Mouse (Mus musculus) intestine, postnatal 0 days (tissue): ENCODE results near the gene Wfdc5. TPM values are rescaled to one million over a fixed set of nuclear protein-coding genes. Genes with fewer than 3 reads are reported as not detected.

ENCODE experiments used
- ATAC-seq: fragments of 200-750 bp; cut with Nextera tagmentation; 2 replicates; pipeline ENCODE4 v1.8.0; 2017; ENCODE audit warnings: mild to moderate bottlenecking, moderate TSS enrichment, moderate library complexity
- H3K27ac ChIP-seq: fragments of 300-500 bp; sonication (generic); 2 replicates; pipeline ENCODE4 v1.5.1; 2014; ENCODE audit warnings: mild to moderate bottlenecking, low read depth, low read length, moderate library complexity
- H3K27me3 ChIP-seq: fragments of 300-500 bp; sonication (generic); replicated peaks from 2 replicates; pipeline ENCODE4 v1.6.1; 2014; ENCODE audit warnings: low read length, mixed read lengths; ENCODE audit not compliant: control insufficient read depth, insufficient read depth
- H3K36me3 ChIP-seq: fragments of 300-500 bp; sonication (generic); 2 replicates; pipeline ENCODE4 v1.6.1; 2014; ENCODE audit warnings: mild to moderate bottlenecking, moderate library complexity; ENCODE audit not compliant: control insufficient read depth, insufficient read depth
- H3K4me1 ChIP-seq: fragments of 300-500 bp; sonication (generic); replicated peaks from 2 replicates; pipeline ENCODE4 v1.6.1; 2014; ENCODE audit warnings: antibody characterized with exemption, low read length, mixed read lengths; ENCODE audit not compliant: control insufficient read depth, insufficient read depth
- H3K4me2 ChIP-seq: fragments of 300-500 bp; sonication (generic); replicated peaks from 2 replicates; pipeline ENCODE4 v1.6.1; 2014; ENCODE audit warnings: low read depth, mild to moderate bottlenecking, moderate library complexity
- H3K4me3 ChIP-seq: fragments of 300-500 bp; sonication (generic); 2 replicates; pipeline ENCODE4 v1.5.1; 2014; ENCODE audit warnings: low read depth, low read length
- H3K9ac ChIP-seq: fragments of 300-500 bp; sonication (generic); 2 replicates; pipeline ENCODE4 v1.6.1; 2014; ENCODE audit warnings: mild to moderate bottlenecking, low read depth, low read length
- H3K9me3 ChIP-seq: fragments of 300-500 bp; sonication (generic); 2 replicates; pipeline ENCODE4 v1.6.1; 2016; ENCODE audit warnings: mixed run types; ENCODE audit not compliant: control insufficient read depth
- CTCF ChIP-seq: sonication (generic); IDR thresholded peaks from 2 replicates; pipeline ENCODE4 v1.5.1; 2016; ENCODE audit warnings: low read depth, mild to moderate bottlenecking, control low read depth, antibody characterized with exemption, moderate library complexity
- WGBS: fragments of 180-500 bp; shearing (Covaris S2); extraction: QIAGEN DNeasy Blood & Tissue Kit; methylation state at CpG from one replicate; pipeline ENCODE4 v1.1.7; 2014; 5-methylcytosine and 5-hydroxymethylcytosine counted together
- polyA plus RNA-seq: library from polyadenylated mRNA; unstranded; fragments of >200 nt; fragmentation: Nextera tagmentation; extraction: Ambion mirVana; gene quantifications from 2 replicates; pipeline ENCODE4 v1.2.1, GENCODE M21; 2015

The Wfdc5 gene
- polyA plus RNA-seq, 1 experiment from 2014 or later = 0.44 TPM

GRCm38 (mm10) chr2:164192279-164192678, 9.7 kb upstream of the Wfdc5 start:
- no peak overlapping the region for H3K9ac ChIP-seq
- no peaks in the 10 kb centered on the region for H3K27me3 ChIP-seq
- no peak for ATAC-seq
- H3K27ac ChIP-seq = no peak overlapping the region
- no peak overlapping the region for H3K4me3 ChIP-seq
- H3K9me3 ChIP-seq = no peaks in the 10 kb centered on the region
- no peaks in the 10 kb centered on the region for H3K36me3 ChIP-seq
- TF ChIP-seq CTCF = no peak
- no peaks in the 10 kb centered on the region for H3K4me1 ChIP-seq
- H3K4me2 ChIP-seq = no peak overlapping the region

GRCm38 (mm10) chr2:164190576-164190975, 8.0 kb upstream of the Wfdc5 start, which contains the start of gene Wfdc12:
Gene Wfdc12 (minus strand): TSS chr2:164190608.
- no peak for TF ChIP-seq CTCF
- no peak within 1 kb of the TSS for H3K4me2 ChIP-seq
- 76% methylated on average over 6 of the region's 6 CpGs for WGBS

GRCm38 (mm10) chr2:164188722-164189121, 6.2 kb upstream of the Wfdc5 start:
- peak; percentile 33; the same call in 1 of the 2 replicates for ATAC-seq
- H3K4me2 ChIP-seq = no peak overlapping the region
- no peaks in the 10 kb centered on the region for H3K9me3 ChIP-seq
- TF ChIP-seq CTCF = peak; percentile 76
- H3K4me1 ChIP-seq = no peaks in the 10 kb centered on the region
- WGBS = 33% methylated on average over 5 of the region's 5 CpGs
- H3K4me3 ChIP-seq = no peak overlapping the region
- H3K36me3 ChIP-seq = no peaks in the 10 kb centered on the region
- H3K9ac ChIP-seq = no peak overlapping the region
- H3K27me3 ChIP-seq = no peaks in the 10 kb centered on the region
- no peak overlapping the region for H3K27ac ChIP-seq

More at GRCm38 (mm10) chr2:164190576-164190975, 8.0 kb upstream of the Wfdc5 start, which contains the start of gene Wfdc12:
- Histone ChIP-seq H3K27me3 (no peaks in the 10 kb centered on the region), H3K4me3 (no peak within 1 kb of the TSS), H3K9ac (no peak within 1 kb of the TSS), H3K36me3 (no peaks in the 10 kb centered on the region), H3K27ac (no peak within 1 kb of the TSS), H3K9me3 (no peaks in the 10 kb centered on the region), H3K4me1 (no peaks in the 10 kb centered on the region)
- ATAC-seq = no peak

- no peaks in the 10 kb centered on the region for H3K9me3 ChIP-seq
- TF ChIP-seq CTCF = no peak
- H3K27me3 ChIP-seq = no peaks in the 10 kb centered on the region
- H3K4me2 ChIP-seq = no peak overlapping the region
- H3K4me3 ChIP-seq = no peak overlapping the region
- WGBS = 40% methylated on average over 9 of the region's 9 CpGs
- no peak overlapping the region for H3K9ac ChIP-seq
- no peaks in the 10 kb centered on the region for H3K4me1 ChIP-seq
- H3K36me3 ChIP-seq = no peaks in the 10 kb centered on the region
- ATAC-seq = no peak
- no peak overlapping the region for H3K27ac ChIP-seq
These were observed 1.7 kb upstream of the Wfdc5 start for GRCm38 (mm10) chr2:164184145-164184719.

DNA sequence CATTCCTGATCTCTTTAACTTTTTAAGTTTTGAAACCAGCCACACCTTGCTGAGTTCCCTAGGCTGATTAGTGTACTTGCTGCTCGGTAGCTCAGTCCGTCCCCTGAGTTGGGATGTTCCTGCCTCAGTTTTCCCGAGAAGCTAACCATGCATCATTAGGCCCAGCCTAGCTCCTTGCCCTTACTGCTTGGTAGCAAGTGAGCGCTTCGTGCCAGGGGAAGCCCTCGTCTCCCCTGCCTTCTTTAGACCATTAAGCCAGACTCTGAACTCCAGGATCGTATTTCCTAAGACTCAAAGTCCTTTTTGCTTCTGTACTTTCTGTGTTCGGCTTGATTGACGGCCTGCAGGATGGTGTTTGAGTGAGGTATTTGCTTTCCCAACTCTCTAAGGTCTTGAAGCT, 798 bp upstream of the Wfdc5 start:
- peak; percentile 26; the same call in 1 of the 2 replicates for ATAC-seq
- Histone ChIP-seq H3K9ac (no peak overlapping the region), H3K4me3 (no peak overlapping the region), H3K27ac (no peak overlapping the region), H3K4me2 (no peak overlapping the region), H3K36me3 (no peaks in the 10 kb centered on the region), H3K4me1 (no peaks in the 10 kb centered on the region), H3K27me3 (no peaks in the 10 kb centered on the region), H3K9me3 (no peaks in the 10 kb centered on the region)
- 57% methylated on average over 9 of the region's 9 CpGs for WGBS
- no peak for TF ChIP-seq CTCF

GRCm38 (mm10) chr2:164180770-164181169, 1.8 kb downstream of the Wfdc5 start:
- TF ChIP-seq CTCF = no peak
- H3K4me3 ChIP-seq = no peak overlapping the region
- H3K4me2 ChIP-seq = no peak overlapping the region
- WGBS = 72% methylated on average over 4 of the region's 4 CpGs
- ATAC-seq = no peak
- H3K4me1 ChIP-seq = no peaks in the 10 kb centered on the region
- no peaks in the 10 kb centered on the region for H3K36me3 ChIP-seq
- H3K27me3 ChIP-seq = no peaks in the 10 kb centered on the region
- no peak overlapping the region for H3K9ac ChIP-seq
- H3K9me3 ChIP-seq = no peaks in the 10 kb centered on the region
- no peak overlapping the region for H3K27ac ChIP-seq
